Mouse (Mus musculus) layer of hippocampus, adult 9-10 months (tissue): ENCODE results near the gene Psen2.

ENCODE experiments used
- DNase-seq: peaks from one replicate; pipeline ENCODE4 v3.0.0; 2022; ENCODE audit warnings: low spot score

Psen2 gene

GRCm38 (mm10) chr1:180274725-180275308, 11.6 kb upstream of the Psen2 start:
- DNase-seq, result no peak

GRCm38 (mm10) chr1:180269033-180269432, 5.8 kb upstream of the Psen2 start:
- no peak for DNase-seq

- DNase-seq, result peak; percentile 96
Measured at GRCm38 (mm10) chr1:180268249-180269031, 5.2 kb upstream of the Psen2 start.

GRCm38 (mm10) chr1:180267151-180267550, 3.9 kb upstream of the Psen2 start:
- DNase-seq, result no peak

- DNase-seq, result no peak
Measured at GRCm38 (mm10) chr1:180265399-180265798, 2.2 kb upstream of the Psen2 start.

- DNase-seq, result no peak
Measured at GRCm38 (mm10) chr1:180264851-180265250, 1.6 kb upstream of the Psen2 start.

- no peak for DNase-seq
Measured at GRCm38 (mm10) chr1:180264389-180264788, 1.2 kb upstream of the Psen2 start.

- DNase-seq, result no peak
Measured at GRCm38 (mm10) chr1:180261857-180262570, 1.2 kb downstream of the Psen2 start.

GRCm38 (mm10) chr1:180261415-180261814, 1.8 kb downstream of the Psen2 start:
- no peak for DNase-seq

GRCm38 (mm10) chr1:180260886-180261285, 2.4 kb downstream of the Psen2 start:
- no peak for DNase-seq

GRCm38 (mm10) chr1:180259753-180260152, 3.5 kb downstream of the Psen2 start:
- no peak for DNase-seq

GRCm38 (mm10) chr1:180257446-180257845, 5.8 kb downstream of the Psen2 start:
- no peak for DNase-seq

GRCm38 (mm10) chr1:180256866-180257265, 6.4 kb downstream of the Psen2 start:
- no peak for DNase-seq

GRCm38 (mm10) chr1:180256138-180256674, 7.0 kb downstream of the Psen2 start:
- peak; percentile 87 for DNase-seq

- no peak for DNase-seq
Measured at GRCm38 (mm10) chr1:180255294-180256117, 7.7 kb downstream of the Psen2 start.

- DNase-seq, result no peak
Measured at GRCm38 (mm10) chr1:180254316-180254715, 8.9 kb downstream of the Psen2 start.

- no peak for DNase-seq
Measured at GRCm38 (mm10) chr1:180252656-180253190, 10.5 kb downstream of the Psen2 start.

- DNase-seq, result no peak
Measured at GRCm38 (mm10) chr1:180251176-180252048, 11.8 kb downstream of the Psen2 start.

GRCm38 (mm10) chr1:180250441-180250830, 12.8 kb downstream of the Psen2 start:
- no peak for DNase-seq

- DNase-seq, result no peak
Measured at GRCm38 (mm10) chr1:180249666-180250440, 13.4 kb downstream of the Psen2 start.
